Mouse (Mus musculus): ENCODE measurements around the gene Gm20388. TPM values are rescaled to one million over a fixed set of nuclear protein-coding genes. Genes with fewer than 3 reads are reported as not detected.

The Gm20388 gene
- polyA plus RNA-seq, 1 experiment from 2014 or later = not detected

GRCm38 (mm10) chr8:122371706-122372105 lies 2461.1 kb downstream of the Gm20388 start:
- H3K4me3 ChIP-seq (ENCODE audit: low read depth, low read length) = no peak overlapping the region
- no peaks in the 10 kb centered on the region for H3K4me1 ChIP-seq (ENCODE audit: control insufficient read depth, insufficient read depth, low read length)
- no peak for DNase-seq (ENCODE audit: low spot score)
- no peak for ATAC-seq (ENCODE audit: insufficient number of reproducible peaks, low FRiP score, low TSS enrichment, low read depth)
- 76% methylated on average over 6 of the region's 6 CpGs for WGBS
- no peaks in the 10 kb centered on the region for H3K9me3 ChIP-seq (ENCODE audit: control insufficient read depth, low read length)
- H3K27ac ChIP-seq (replicated peaks; ENCODE audit: low read depth, low read length) = no peak overlapping the region
- H3K27me3 ChIP-seq (ENCODE audit: control insufficient read depth, insufficient read depth, low read length) = no peaks in the 10 kb centered on the region
- no peak overlapping the region for H3K4me2 ChIP-seq (ENCODE audit: low read depth, severe bottlenecking)
- no peak overlapping the region for H3K9ac ChIP-seq (ENCODE audit: low read length)
- H3K36me3 ChIP-seq (ENCODE audit: control insufficient read depth, insufficient read depth, low read length) = no peaks in the 10 kb centered on the region

GRCm38 (mm10) chr8:122375320-122375719 lies 2464.7 kb downstream of the Gm20388 start:
- Histone ChIP-seq H3K4me2 (ENCODE audit: low read depth, severe bottlenecking) (no peak overlapping the region; the same call in 1 of the 2 replicates), H3K27ac (replicated peaks; ENCODE audit: low read depth, low read length) (no peak overlapping the region), H3K9me3 (ENCODE audit: control insufficient read depth, low read length) (no peaks in the 10 kb centered on the region), H3K9ac (ENCODE audit: low read length) (no peak overlapping the region), H3K4me3 (ENCODE audit: low read depth, low read length) (peak overlapping the region; percentile 85; the same call in 1 of the 2 replicates), H3K4me1 (ENCODE audit: control insufficient read depth, insufficient read depth, low read length) (peaks cover 4% of the 10 kb centered on the region; the same call in 1 of the 2 replicates), H3K36me3 (ENCODE audit: control insufficient read depth, insufficient read depth, low read length) (0 out of 2 replicates have a peak, but pooled peaks cover 2% of the 10 kb centered on the region), H3K27me3 (ENCODE audit: control insufficient read depth, insufficient read depth, low read length) (no peaks in the 10 kb centered on the region)
- ATAC-seq (ENCODE audit: insufficient number of reproducible peaks, low FRiP score, low TSS enrichment, low read depth) = no peak
- 91% methylated on average over 7 of the region's 7 CpGs for WGBS
- no peak for DNase-seq (ENCODE audit: low spot score)

GRCm38 (mm10) chr8:122375751-122376364 lies 2465.2 kb downstream of the Gm20388 start:
- H3K9me3 ChIP-seq (ENCODE audit: control insufficient read depth, low read length) = no peaks in the 10 kb centered on the region
- H3K27me3 ChIP-seq (ENCODE audit: control insufficient read depth, insufficient read depth, low read length) = no peaks in the 10 kb centered on the region
- no peak overlapping the region for H3K9ac ChIP-seq (ENCODE audit: low read length)
- no peak for DNase-seq (ENCODE audit: low spot score)
- no peak overlapping the region for H3K27ac ChIP-seq (replicated peaks; ENCODE audit: low read depth, low read length)
- H3K4me2 ChIP-seq (ENCODE audit: low read depth, severe bottlenecking) = peak overlapping the region; percentile 51
- ATAC-seq (ENCODE audit: insufficient number of reproducible peaks, low FRiP score, low TSS enrichment, low read depth) = no peak; the same call in none of the 2 replicates
- WGBS = 23% methylated on average over 13 of the region's 13 CpGs
- H3K36me3 ChIP-seq (ENCODE audit: control insufficient read depth, insufficient read depth, low read length) = 0 out of 2 replicates have a peak, but pooled peaks cover 2% of the 10 kb centered on the region
- H3K4me1 ChIP-seq (ENCODE audit: control insufficient read depth, insufficient read depth, low read length) = peaks cover 4% of the 10 kb centered on the region; the same call in 1 of the 2 replicates
- peak overlapping the region; percentile 85 for H3K4me3 ChIP-seq (ENCODE audit: low read depth, low read length)

- H3K9me3 ChIP-seq (ENCODE audit: control insufficient read depth, low read length) = no peaks in the 10 kb centered on the region
- H3K36me3 ChIP-seq (ENCODE audit: control insufficient read depth, insufficient read depth, low read length) = 0 out of 2 replicates have a peak, but pooled peaks cover 2% of the 10 kb centered on the region
- ATAC-seq (ENCODE audit: insufficient number of reproducible peaks, low FRiP score, low TSS enrichment, low read depth) = peak; percentile 89
- H3K27me3 ChIP-seq (ENCODE audit: control insufficient read depth, insufficient read depth, low read length) = no peaks in the 10 kb centered on the region
- WGBS = under 1% methylated on average over 79 of the region's 107 CpGs
- H3K4me1 ChIP-seq (ENCODE audit: control insufficient read depth, insufficient read depth, low read length) = peaks cover 4% of the 10 kb centered on the region; the same call in 1 of the 2 replicates
- peak within 1 kb of the TSS; percentile 85 for H3K4me3 ChIP-seq (ENCODE audit: low read depth, low read length)
- peak within 1 kb of the TSS; percentile 84 for H3K27ac ChIP-seq (replicated peaks; ENCODE audit: low read depth, low read length)
- peak within 1 kb of the TSS; percentile 51 for H3K4me2 ChIP-seq (ENCODE audit: low read depth, severe bottlenecking)
- peak; percentile 100 for DNase-seq (ENCODE audit: low spot score)
- H3K9ac ChIP-seq (ENCODE audit: low read length) = peak within 1 kb of the TSS; percentile 94
Measured at GRCm38 (mm10) chr8:122376365-122377231, 2466.0 kb downstream of the Gm20388 start, which contains the start of gene Zc3h18. Zc3h18 (plus strand) TSS chr8:122376609.

- no peak overlapping the region for H3K9ac ChIP-seq (ENCODE audit: low read length)
- ATAC-seq (ENCODE audit: insufficient number of reproducible peaks, low FRiP score, low TSS enrichment, low read depth) (no peak), DNase-seq (ENCODE audit: low spot score) (no peak)
- H3K4me2 ChIP-seq (ENCODE audit: low read depth, severe bottlenecking) = no peak overlapping the region
- no peaks in the 10 kb centered on the region for H3K9me3 ChIP-seq (ENCODE audit: control insufficient read depth, low read length)
- peaks cover 30% of the 10 kb centered on the region for H3K36me3 ChIP-seq (ENCODE audit: control insufficient read depth, insufficient read depth, low read length)
- no peak overlapping the region for H3K27ac ChIP-seq (replicated peaks; ENCODE audit: low read depth, low read length)
- 88% methylated on average over 4 of the region's 4 CpGs for WGBS
- H3K4me3 ChIP-seq (ENCODE audit: low read depth, low read length) = no peak overlapping the region
- H3K27me3 ChIP-seq (ENCODE audit: control insufficient read depth, insufficient read depth, low read length) = no peaks in the 10 kb centered on the region
- no peaks in the 10 kb centered on the region for H3K4me1 ChIP-seq (ENCODE audit: control insufficient read depth, insufficient read depth, low read length)
Measured at GRCm38 (mm10) chr8:122383039-122383438, 2472.4 kb downstream of the Gm20388 start.

- ATAC-seq (ENCODE audit: insufficient number of reproducible peaks, low FRiP score, low TSS enrichment, low read depth) (no peak), DNase-seq (ENCODE audit: low spot score) (no peak)
- Histone ChIP-seq H3K27ac (replicated peaks; ENCODE audit: low read depth, low read length) (no peak overlapping the region), H3K4me3 (ENCODE audit: low read depth, low read length) (no peak overlapping the region), H3K27me3 (ENCODE audit: control insufficient read depth, insufficient read depth, low read length) (no peaks in the 10 kb centered on the region), H3K4me2 (ENCODE audit: low read depth, severe bottlenecking) (no peak overlapping the region), H3K36me3 (ENCODE audit: control insufficient read depth, insufficient read depth, low read length) (peaks cover 45% of the 10 kb centered on the region), H3K9me3 (ENCODE audit: control insufficient read depth, low read length) (no peaks in the 10 kb centered on the region), H3K9ac (ENCODE audit: low read length) (no peak overlapping the region), H3K4me1 (ENCODE audit: control insufficient read depth, insufficient read depth, low read length) (no peaks in the 10 kb centered on the region)
- 89% methylated on average over 3 of the region's 3 CpGs for WGBS
Measured at GRCm38 (mm10) chr8:122389357-122389756, 2478.7 kb downstream of the Gm20388 start.

GRCm38 (mm10) chr8:122390758-122391157 lies 2480.1 kb downstream of the Gm20388 start:
- Histone ChIP-seq H3K9me3 (ENCODE audit: control insufficient read depth, low read length) (no peaks in the 10 kb centered on the region), H3K4me1 (ENCODE audit: control insufficient read depth, insufficient read depth, low read length) (no peaks in the 10 kb centered on the region), H3K4me3 (ENCODE audit: low read depth, low read length) (no peak overlapping the region), H3K4me2 (ENCODE audit: low read depth, severe bottlenecking) (no peak overlapping the region), H3K36me3 (ENCODE audit: control insufficient read depth, insufficient read depth, low read length) (peaks cover 36% of the 10 kb centered on the region), H3K27ac (replicated peaks; ENCODE audit: low read depth, low read length) (no peak overlapping the region), H3K27me3 (ENCODE audit: control insufficient read depth, insufficient read depth, low read length) (no peaks in the 10 kb centered on the region), H3K9ac (ENCODE audit: low read length) (no peak overlapping the region)
- no peak for DNase-seq (ENCODE audit: low spot score)
- WGBS = 86% methylated on average over 3 of the region's 3 CpGs
- ATAC-seq (ENCODE audit: insufficient number of reproducible peaks, low FRiP score, low TSS enrichment, low read depth) = no peak

GRCm38 (mm10) chr8:122393717-122394116 lies 2483.1 kb downstream of the Gm20388 start:
- no peak for DNase-seq (ENCODE audit: low spot score)
- no peak overlapping the region for H3K27ac ChIP-seq (replicated peaks; ENCODE audit: low read depth, low read length)
- H3K9me3 ChIP-seq (ENCODE audit: control insufficient read depth, low read length) = no peaks in the 10 kb centered on the region
- no peak overlapping the region for H3K9ac ChIP-seq (ENCODE audit: low read length)
- no peaks in the 10 kb centered on the region for H3K4me1 ChIP-seq (ENCODE audit: control insufficient read depth, insufficient read depth, low read length)
- no peak overlapping the region for H3K4me2 ChIP-seq (ENCODE audit: low read depth, severe bottlenecking)
- no peak for ATAC-seq (ENCODE audit: insufficient number of reproducible peaks, low FRiP score, low TSS enrichment, low read depth)
- H3K4me3 ChIP-seq (ENCODE audit: low read depth, low read length) = no peak overlapping the region
- H3K36me3 ChIP-seq (ENCODE audit: control insufficient read depth, insufficient read depth, low read length) = peaks cover 32% of the 10 kb centered on the region; the same call in 1 of the 2 replicates
- H3K27me3 ChIP-seq (ENCODE audit: control insufficient read depth, insufficient read depth, low read length) = no peaks in the 10 kb centered on the region
